Mouse (Mus musculus): ENCODE data around the gene Olfr137.

The Olfr137 gene

GRCm38 (mm10) chr17:38307470-38307869 lies at the start of gene Olfr137:
Gene Olfr137 (minus strand): TSS chr17:38307570.
- no peak for DNase-seq (ENCODE audit: low spot score in 2 of 2)

- DNase-seq (ENCODE audit: low spot score in 2 of 2): no peak
These were observed 22.2 kb upstream of the Olfr137 start, which contains the start of gene Olfr136 for GRCm38 (mm10) chr17:38329531-38329930. Gene Olfr136 (plus strand): TSS chr17:38329831.

DNA sequence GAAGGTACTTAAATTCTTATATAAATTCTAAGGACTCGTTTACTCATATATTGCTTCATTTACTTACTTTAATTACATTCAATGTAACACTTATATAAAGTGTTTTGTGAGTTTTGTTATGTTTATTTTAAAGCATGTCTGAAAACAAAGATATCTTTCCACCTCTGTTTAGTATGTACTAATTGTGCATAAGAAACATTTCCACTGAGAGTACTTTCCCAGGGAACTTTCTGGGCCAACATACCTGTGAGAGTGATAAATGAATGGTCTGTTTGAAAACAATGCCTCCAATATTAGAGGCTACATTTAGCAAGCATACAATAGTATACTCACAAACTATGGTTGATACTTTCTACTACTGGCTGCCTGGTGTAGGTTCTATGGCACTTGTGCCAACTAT lies 46.6 kb downstream of the Olfr137 start, which contains the start of gene Olfr138:
Gene Olfr138 (plus strand): TSS at position 301 of the 400 bp plus-strand sequence.
- DNase-seq (ENCODE audit: low spot score in 2 of 2): no peak

Data from urinary bladder, postnatal 4 days (tissue).